Mouse (Mus musculus) erythroblast, embryonic 14.5 days (primary cell): Measurements from ENCODE around the gene Camk2n1. TPM values are rescaled to one million over a fixed set of nuclear protein-coding genes. Genes with fewer than 3 reads are reported as not detected.

Experiments
- H3K27me3 ChIP-seq: 2 replicates; pipeline ENCODE4 v1.6.1; 2012; ENCODE audit warnings: inconsistent platforms; ENCODE audit not compliant: control insufficient read depth
- H3K36me3 ChIP-seq: 2 replicates; pipeline ENCODE4 v1.6.1; 2012; ENCODE audit warnings: mild to moderate bottlenecking, inconsistent platforms; ENCODE audit not compliant: control insufficient read depth
- H3K4me1 ChIP-seq: 2 replicates; pipeline ENCODE4 v1.6.1; 2012; ENCODE audit warnings: inconsistent platforms; ENCODE audit not compliant: control insufficient read depth
- H3K4me3 ChIP-seq: replicated peaks from 2 replicates; pipeline ENCODE3; 2012; ENCODE audit warnings: moderate library complexity, mild to moderate bottlenecking, inconsistent platforms
- H3K9me3 ChIP-seq: 2 replicates; pipeline ENCODE4 v1.6.1; 2012; ENCODE audit warnings: low read length, inconsistent platforms, mixed read lengths; ENCODE audit not compliant: control insufficient read depth
- GATA1 ChIP-seq: IDR thresholded peaks from 2 replicates; pipeline ENCODE4 v1.6.1; 2012; ENCODE audit warnings: low read length, inconsistent platforms, mixed read lengths
- TAL1 ChIP-seq: IDR thresholded peaks from 3 replicates; pipeline ENCODE4 v1.6.1; 2012; ENCODE audit warnings: low read length, inconsistent platforms, mixed read lengths
- polyA plus RNA-seq: library from polyadenylated mRNA; stranded (reverse); fragments of >175 nt; gene quantifications from 2 replicates; pipeline ENCODE4 v1.2.3, GENCODE M21; 2012

Camk2n1 gene
- polyA plus RNA-seq, 1 experiment, result 0.02 TPM

DNA sequence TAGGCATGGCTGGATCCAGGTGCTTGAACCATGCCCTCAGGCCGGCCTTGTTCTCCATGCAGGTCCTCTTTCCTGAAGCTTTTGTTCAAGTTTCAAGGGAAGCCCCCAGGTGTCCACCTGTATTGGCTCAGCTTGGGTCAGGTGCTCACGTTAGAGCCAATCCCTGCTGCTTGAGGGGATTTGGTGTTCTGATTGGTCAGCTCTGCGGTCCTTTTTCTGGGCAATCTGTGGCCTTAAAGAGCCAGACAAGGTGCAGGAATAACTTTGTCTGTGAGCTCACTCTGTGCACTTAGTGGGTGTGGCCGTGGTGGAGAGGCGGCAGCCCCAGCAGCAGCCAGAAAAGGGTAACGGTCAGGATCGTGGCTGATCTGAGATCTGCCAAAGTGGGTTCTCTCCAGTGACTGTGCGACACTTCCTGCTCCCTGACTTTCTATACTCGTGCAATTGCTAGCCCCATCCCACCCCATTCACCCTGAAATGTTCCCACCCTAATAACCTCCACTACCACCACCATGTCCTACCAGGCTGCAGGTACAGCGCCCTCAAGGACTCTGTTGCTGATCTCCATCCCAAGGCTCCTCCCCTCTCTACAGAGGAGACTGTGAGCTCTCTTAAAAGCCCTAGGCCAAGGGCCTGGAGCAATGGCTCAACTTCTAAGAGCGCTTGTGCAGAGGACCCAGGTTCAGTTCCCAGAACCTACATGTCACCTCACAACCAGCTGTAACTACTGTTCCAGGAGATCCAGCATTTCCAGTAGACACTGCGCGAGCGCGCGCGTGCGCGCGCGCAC is 45.9 kb downstream of the Camk2n1 start:
- H3K27me3 ChIP-seq, result peaks cover 7% of the 10 kb centered on the region; the same call in 1 of the 2 replicates
- no peak for TF ChIP-seq GATA1
- TF ChIP-seq TAL1, result no peak
- H3K4me1 ChIP-seq, result no peaks in the 10 kb centered on the region

DNA sequence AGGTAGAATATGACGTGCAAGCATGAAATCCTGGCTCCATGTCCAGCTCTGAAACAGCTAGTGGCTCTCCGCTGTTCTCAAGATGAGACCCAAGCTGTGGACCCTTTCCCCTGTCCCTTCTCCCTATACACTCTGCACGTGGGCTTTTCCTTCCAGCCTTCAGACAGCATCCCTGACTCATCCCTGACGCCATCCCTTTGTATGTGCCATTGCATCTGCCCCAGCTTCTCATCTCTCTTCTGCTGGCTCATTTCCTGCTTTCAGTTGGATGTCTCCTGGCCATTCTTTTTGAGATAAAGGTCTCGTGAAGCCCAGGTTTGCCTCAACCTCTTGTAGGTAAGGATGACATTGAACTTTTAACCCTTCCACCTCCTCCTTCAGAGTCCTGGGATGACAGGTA is 46.9 kb downstream of the Camk2n1 start:
- TF ChIP-seq TAL1 (no peak), GATA1 (no peak)
- peaks cover 7% of the 10 kb centered on the region for H3K27me3 ChIP-seq
- H3K9me3 ChIP-seq, result no peaks in the 10 kb centered on the region
- H3K4me1 ChIP-seq, result no peaks in the 10 kb centered on the region
- no peaks in the 10 kb centered on the region for H3K36me3 ChIP-seq
- H3K4me3 ChIP-seq, result no peak overlapping the region

More for the DNA sequence above, 45.9 kb downstream of the Camk2n1 start:
- no peaks in the 10 kb centered on the region for H3K9me3 ChIP-seq
- H3K36me3 ChIP-seq, result no peaks in the 10 kb centered on the region
- H3K4me3 ChIP-seq, result no peak overlapping the region

DNA sequence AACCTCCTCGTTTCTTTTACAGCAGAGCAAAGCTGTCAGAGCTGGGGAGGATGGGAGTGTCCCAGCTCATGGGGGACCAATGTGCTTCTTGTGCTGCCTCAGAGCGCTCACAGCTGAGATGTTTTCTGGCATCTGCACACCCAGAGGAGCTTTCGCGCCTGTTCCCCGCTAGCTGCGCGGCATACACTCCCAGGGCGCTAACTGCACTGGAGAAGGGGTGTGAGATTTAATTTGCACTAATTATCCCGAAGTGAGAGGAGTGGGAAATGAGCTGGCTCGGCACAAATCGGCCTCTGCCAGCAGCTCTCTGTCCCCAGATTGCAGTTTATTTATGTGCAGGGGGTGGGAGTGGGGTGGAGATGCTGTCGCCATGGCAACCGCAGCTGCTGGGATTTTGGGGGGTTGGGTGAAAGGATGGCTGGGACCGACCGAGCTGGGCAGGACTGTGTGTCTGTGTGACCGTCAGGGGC is 50.6 kb downstream of the Camk2n1 start:
- no peak for TF ChIP-seq TAL1
- TF ChIP-seq GATA1, result no peak
- no peaks in the 10 kb centered on the region for H3K9me3 ChIP-seq
- no peaks in the 10 kb centered on the region for H3K4me1 ChIP-seq
- H3K4me3 ChIP-seq, result no peak overlapping the region
- H3K36me3 ChIP-seq, result no peaks in the 10 kb centered on the region
- H3K27me3 ChIP-seq, result peaks cover 7% of the 10 kb centered on the region

DNA sequence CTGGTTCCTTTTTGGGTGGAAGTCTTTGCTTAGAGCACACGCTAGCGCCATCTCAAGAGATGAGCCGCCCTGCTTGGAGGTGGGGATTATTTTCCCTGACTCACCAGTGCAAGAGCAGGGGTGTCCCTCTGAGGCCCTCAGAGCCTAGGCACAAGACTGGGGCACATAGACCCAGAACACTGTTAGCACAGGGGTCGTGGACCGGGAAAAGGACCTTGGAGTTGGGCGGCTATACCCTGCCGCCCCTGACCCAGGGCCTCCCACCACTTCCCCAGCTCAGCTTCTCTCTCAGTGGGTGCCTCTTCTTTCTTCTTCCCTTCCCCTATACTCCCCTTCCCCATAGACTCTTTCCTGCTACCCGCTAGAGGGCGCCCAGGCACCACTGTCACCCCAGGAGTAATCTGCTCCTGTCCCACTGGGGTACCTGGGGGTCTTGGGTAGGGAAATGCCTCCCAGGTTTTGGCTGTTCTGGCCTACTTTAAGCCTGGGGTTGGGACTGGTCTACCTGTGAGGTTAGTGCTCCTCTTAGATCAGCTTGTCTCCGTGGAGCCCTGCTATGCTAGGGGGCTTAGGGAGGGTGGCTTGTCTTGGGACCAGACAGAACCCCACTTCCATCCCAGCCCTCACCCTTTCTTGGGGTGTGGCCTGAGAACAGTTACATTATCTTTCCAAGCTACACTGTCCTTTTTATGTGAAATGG is 51.2 kb downstream of the Camk2n1 start:
- peaks cover 7% of the 10 kb centered on the region for H3K27me3 ChIP-seq
- no peaks in the 10 kb centered on the region for H3K36me3 ChIP-seq
- H3K4me1 ChIP-seq, result no peaks in the 10 kb centered on the region
- no peak for TF ChIP-seq TAL1
- TF ChIP-seq GATA1, result no peak
- H3K4me3 ChIP-seq, result no peak overlapping the region
- no peaks in the 10 kb centered on the region for H3K9me3 ChIP-seq

- peaks cover 7% of the 10 kb centered on the region for H3K27me3 ChIP-seq
- H3K4me3 ChIP-seq, result no peak overlapping the region
- no peaks in the 10 kb centered on the region for H3K9me3 ChIP-seq
- TF ChIP-seq GATA1, result no peak
- TF ChIP-seq TAL1, result no peak
- H3K36me3 ChIP-seq, result no peaks in the 10 kb centered on the region
- H3K4me1 ChIP-seq, result no peaks in the 10 kb centered on the region
These were observed 53.8 kb downstream of the Camk2n1 start for GRCm38 (mm10) chr4:138507903-138508302.

Other genes with a start within 250 kb of the Camk2n1 start
- 2.6 and 3.9 TPM in 2 replicates for gene Hp1bp3, start 238.0 kb upstream of the Camk2n1 start, polyA plus RNA-seq
- gene Sh2d5, start 203.9 kb upstream of the Camk2n1 start, polyA plus RNA-seq, result 0.19 and 0.24 TPM in 2 replicates
- 0.02 and 0.05 TPM in 2 replicates for gene Kif17, start 203.9 kb upstream of the Camk2n1 start, polyA plus RNA-seq
- 6.5 and 7.4 TPM in 2 replicates for gene Ddost, start 149.6 kb upstream of the Camk2n1 start, polyA plus RNA-seq
- 5.3 and 5.4 TPM in 2 replicates for gene Pink1, start 128.0 kb upstream of the Camk2n1 start, polyA plus RNA-seq
- 0.06 TPM in 1 of 2 replicates, not detected in the other for gene Cda, start 86.3 kb upstream of the Camk2n1 start, polyA plus RNA-seq
- not detected in 2 replicates for gene Fam43b, start 57.8 kb upstream of the Camk2n1 start, polyA plus RNA-seq
- 1.3 and 1.5 TPM in 2 replicates for gene Mul1, start 19.6 kb upstream of the Camk2n1 start, polyA plus RNA-seq
- under 0.01 TPM in 1 of 2 replicates, not detected in the other for gene Vwa5b1, start 181.6 kb downstream of the Camk2n1 start, polyA plus RNA-seq